Mouse (Mus musculus) adrenal gland, adult 2 months (tissue): ENCODE results near the gene Srcin1. TPM values are rescaled to one million over a fixed set of nuclear protein-coding genes. Genes with fewer than 3 reads are reported as not detected.
A peak's percentile ranks its signal among the peaks of the same experiment; 100 is the strongest.

ENCODE experiments used
- DNase-seq: peaks from one replicate; pipeline ENCODE4 v3.0.0; 2021
- polyA plus RNA-seq: library from polyadenylated mRNA; depleted of rRNA; stranded (reverse); fragments of >200 nt; gene quantifications from 2 replicates; pipeline ENCODE4 v1.2.3, GENCODE M21; 2012; rRNA removed
- total RNA-seq, 2 experiments: library from RNA; stranded (reverse); gene quantifications; 2 replicates each; pipeline ENCODE4 v1.2.3; 2021

Srcin1 gene
- total and polyA plus RNA-seq, 3 experiments: 11.2 to 13.9 (median 13.8) TPM

GRCm38 (mm10) chr11:97468639-97469287 lies 107.2 kb downstream of the Srcin1 start:
- peak; percentile 84 for DNase-seq

- DNase-seq: no peak
Measured at GRCm38 (mm10) chr11:97466444-97467160, 109.4 kb downstream of the Srcin1 start.

DNA sequence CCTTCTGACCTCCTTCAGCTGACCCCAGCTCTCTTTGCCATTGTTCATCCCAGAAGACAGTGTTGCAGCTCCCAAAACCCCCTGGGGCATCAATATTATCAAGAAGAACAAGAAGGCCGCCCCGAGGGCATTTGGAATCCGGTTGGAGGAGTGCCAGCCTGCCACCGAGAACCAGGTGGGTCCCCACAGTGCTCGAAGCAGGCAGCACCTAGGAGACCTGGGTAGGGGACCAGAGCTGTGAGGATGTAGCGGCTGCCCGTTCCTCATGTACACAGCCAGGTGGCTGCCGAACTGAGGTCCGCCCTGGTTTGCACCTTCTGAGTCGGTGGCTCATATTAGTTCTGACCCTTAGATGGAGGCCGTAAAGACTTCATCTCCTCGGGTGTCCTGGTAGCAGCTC lies 110.0 kb downstream of the Srcin1 start:
- no peak for DNase-seq

DNA sequence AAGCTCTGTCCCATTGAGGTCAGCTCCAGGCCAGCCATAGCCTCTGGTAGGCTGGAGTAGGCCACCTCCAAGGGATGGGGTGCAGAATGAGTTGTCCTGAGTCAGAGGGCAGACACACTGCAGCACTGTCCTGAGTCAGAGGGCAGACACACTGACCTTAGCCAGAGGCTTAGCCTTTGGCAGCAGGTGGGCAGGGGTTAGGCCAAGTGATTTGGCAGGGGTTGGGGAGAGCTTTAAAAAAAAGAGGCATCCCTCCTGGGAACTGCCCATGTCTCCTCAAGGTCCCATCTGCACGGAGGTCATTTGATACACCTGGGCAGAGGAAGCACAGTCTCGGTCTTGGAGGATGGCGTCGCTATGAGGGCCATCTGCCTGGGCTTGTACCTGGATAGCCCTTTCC lies 112.0 kb downstream of the Srcin1 start:
- DNase-seq: peak; percentile 35

DNA sequence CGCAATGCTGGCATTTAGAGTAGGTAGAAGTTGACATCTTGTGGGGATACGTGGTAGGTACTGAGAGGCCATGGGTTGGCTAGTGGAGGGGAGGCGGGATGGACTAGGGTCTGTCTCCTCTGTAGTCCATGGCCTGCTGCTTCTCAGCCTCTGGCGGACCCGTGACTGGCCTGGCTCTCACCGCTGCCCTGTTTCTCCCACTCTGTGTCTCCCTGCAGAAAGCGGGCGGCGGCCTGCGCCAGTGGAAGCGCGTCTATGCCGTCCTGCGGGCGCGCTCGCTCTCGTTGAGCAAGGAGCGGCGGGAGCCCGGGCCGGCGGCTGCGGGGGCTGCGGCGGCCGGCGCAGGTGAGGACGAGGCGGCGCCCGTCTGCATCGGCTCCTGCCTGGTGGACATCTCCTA lies 112.8 kb downstream of the Srcin1 start:
- DNase-seq: no peak

DNA sequence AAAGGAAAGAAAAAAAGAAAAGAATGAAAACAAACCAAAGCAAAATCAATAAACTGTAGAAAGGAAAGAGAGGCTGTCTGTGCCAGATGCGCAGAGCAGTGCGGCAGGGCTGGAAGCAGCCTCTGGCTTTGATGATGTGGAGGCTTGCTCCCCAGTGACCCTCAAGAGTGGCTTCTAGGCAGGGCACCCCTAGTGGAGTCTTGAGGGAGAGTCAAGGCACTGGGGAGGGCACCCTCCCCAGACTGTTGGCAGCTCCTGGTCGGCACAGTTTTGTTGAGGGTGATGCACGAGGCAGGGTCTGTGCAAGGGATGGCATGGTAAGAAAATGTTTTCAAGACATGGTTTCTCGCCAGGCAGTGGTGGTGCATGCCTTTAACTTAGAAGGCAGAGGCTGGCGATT lies 113.4 kb downstream of the Srcin1 start:
- DNase-seq: no peak

DNA sequence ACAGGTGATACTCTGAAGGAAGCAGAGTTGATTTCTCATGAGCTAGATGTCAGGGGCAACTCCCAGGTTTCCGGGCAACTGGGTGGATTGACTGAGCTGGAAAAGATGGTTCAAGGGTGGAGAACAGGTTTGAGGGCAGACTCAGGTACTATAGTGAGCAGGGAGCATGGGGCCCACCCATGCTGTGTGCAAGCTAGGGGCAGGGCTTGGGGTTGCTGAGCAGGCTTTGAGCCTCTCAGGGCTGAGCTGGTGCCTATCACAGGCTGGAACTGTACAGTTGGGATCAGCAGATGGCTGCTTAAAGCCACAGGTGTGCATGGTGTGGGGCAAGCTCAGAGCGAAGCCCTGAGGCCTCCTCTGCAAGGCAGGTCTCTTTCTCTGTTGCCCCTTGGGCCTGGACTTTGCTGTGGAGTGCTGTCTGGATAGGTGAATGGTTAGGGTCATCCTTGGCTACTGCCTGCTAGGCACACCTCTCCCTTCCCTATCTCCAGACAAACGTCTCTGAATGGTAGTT lies 114.6 kb downstream of the Srcin1 start:
- no peak for DNase-seq

Other genes starting within 250 kb of the Srcin1 start
- gene Gpr179, start 224.1 kb downstream of the Srcin1 start, total RNA-seq: 1 to 10 TPM; 1.2 TPM
- 0.99 and 1.2 TPM in 2 replicates for gene Gpr179, start 224.1 kb downstream of the Srcin1 start, polyA plus RNA-seq
- 10 to 100 TPM; 20.3 to 20.8 TPM for gene Socs7, start 213.6 kb downstream of the Srcin1 start, total RNA-seq
- 9.9 and 10.3 TPM in 2 replicates for gene Socs7, start 213.6 kb downstream of the Srcin1 start, polyA plus RNA-seq
- 10 to 100 TPM; 29.0 to 29.3 TPM for gene Arhgap23, start 160.7 kb downstream of the Srcin1 start, total RNA-seq
- gene Arhgap23, start 160.7 kb downstream of the Srcin1 start, polyA plus RNA-seq: 96.3 and 106 TPM in 2 replicates
- under 1 TPM in 1 of 2 experiments, not detected in 1; 0.59 TPM for gene 4933428G20Rik, start 75.8 kb downstream of the Srcin1 start, total RNA-seq
- gene 4933428G20Rik, start 75.8 kb downstream of the Srcin1 start, polyA plus RNA-seq: 0.07 and 0.09 TPM in 2 replicates
- 1 to 10 TPM; 2.0 to 6.8 TPM for gene Epop, start 53.5 kb upstream of the Srcin1 start, total RNA-seq
- gene Epop, start 53.5 kb upstream of the Srcin1 start, polyA plus RNA-seq: 10.6 and 16.2 TPM in 2 replicates
- 10 to 100 TPM; 30.6 to 51.2 TPM for gene Mllt6, start 87.2 kb upstream of the Srcin1 start, total RNA-seq
- 73.0 and 85.8 TPM in 2 replicates for gene Mllt6, start 87.2 kb upstream of the Srcin1 start, polyA plus RNA-seq
- 100 to 1,000 TPM; 183 to 265 TPM for gene Cisd3, start 109.6 kb upstream of the Srcin1 start, total RNA-seq
- 61.6 and 66.4 TPM in 2 replicates for gene Cisd3, start 109.6 kb upstream of the Srcin1 start, polyA plus RNA-seq
- gene Pcgf2, start 124.3 kb upstream of the Srcin1 start, total RNA-seq: 10 to 100 TPM; 19.8 to 26.1 TPM
- gene Pcgf2, start 124.3 kb upstream of the Srcin1 start, polyA plus RNA-seq: 89.5 and 107 TPM in 2 replicates
- 100 to 1,000 TPM; 224 to 239 TPM for gene Psmb3, start 127.2 kb upstream of the Srcin1 start, total RNA-seq
- gene Psmb3, start 127.2 kb upstream of the Srcin1 start, polyA plus RNA-seq: 247 and 261 TPM in 2 replicates
- 10 to 100 TPM; 26.9 to 27.2 TPM for gene Pip4k2b, start 168.5 kb upstream of the Srcin1 start, total RNA-seq
- gene Pip4k2b, start 168.5 kb upstream of the Srcin1 start, polyA plus RNA-seq: 12.8 and 14.7 TPM in 2 replicates
- 10 to 100 TPM; 17.5 to 28.9 TPM for gene Cwc25, start 190.4 kb upstream of the Srcin1 start, total RNA-seq
- gene Cwc25, start 190.4 kb upstream of the Srcin1 start, polyA plus RNA-seq: 5.1 and 6.5 TPM in 2 replicates
- under 1 TPM in 1 of 2 experiments, not detected in 1; 0.49 TPM for gene 1700001P01Rik, start 199.7 kb upstream of the Srcin1 start, total RNA-seq
- gene 1700001P01Rik, start 199.7 kb upstream of the Srcin1 start, polyA plus RNA-seq: not detected in 2 replicates
- gene Rpl23, start 206.3 kb upstream of the Srcin1 start, total RNA-seq: 100 to 1,000 TPM; 700 to 846 TPM
- gene Rpl23, start 206.3 kb upstream of the Srcin1 start, polyA plus RNA-seq: 13.7 and 14.2 TPM in 2 replicates
- gene Lasp1, start 222.8 kb upstream of the Srcin1 start, total RNA-seq: 100 to 1,000 TPM; 118 to 172 TPM
- gene Lasp1, start 222.8 kb upstream of the Srcin1 start, polyA plus RNA-seq: 127 and 138 TPM in 2 replicates